Mouse (Mus musculus): ENCODE results near the gene Wdr74. TPM values are rescaled to one million over a fixed set of nuclear protein-coding genes. Genes with fewer than 3 reads are reported as not detected.

Wdr74 gene
- polyA plus RNA-seq, 1 experiment from 2014 or later = 53.5 TPM

DNA sequence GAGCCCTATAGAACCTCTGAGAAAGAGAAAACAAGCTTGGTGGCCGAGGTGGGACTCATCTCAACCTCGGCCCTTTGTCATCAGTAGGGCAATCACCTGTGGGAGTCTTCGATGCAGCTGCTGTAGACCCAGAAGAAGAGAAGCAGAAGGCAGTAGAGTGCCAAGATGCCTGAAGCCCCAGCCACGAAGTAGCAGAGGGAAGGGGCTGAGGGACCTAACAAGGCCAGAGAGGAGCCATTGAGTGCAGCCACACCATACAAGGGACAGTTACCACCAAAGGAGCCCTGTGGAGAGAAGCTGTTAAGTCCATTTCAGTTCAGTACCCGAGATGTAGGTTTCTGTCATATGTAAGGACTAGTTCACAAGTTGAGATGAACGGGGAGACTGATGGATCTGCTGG lies 37.8 kb downstream of the Wdr74 start:
- no peak for ATAC-seq (replicated peaks; ENCODE audit: extremely low read depth, insufficient read depth, low FRiP score)
- 47% methylated on average over 6 of the region's 6 CpGs for WGBS

DNA sequence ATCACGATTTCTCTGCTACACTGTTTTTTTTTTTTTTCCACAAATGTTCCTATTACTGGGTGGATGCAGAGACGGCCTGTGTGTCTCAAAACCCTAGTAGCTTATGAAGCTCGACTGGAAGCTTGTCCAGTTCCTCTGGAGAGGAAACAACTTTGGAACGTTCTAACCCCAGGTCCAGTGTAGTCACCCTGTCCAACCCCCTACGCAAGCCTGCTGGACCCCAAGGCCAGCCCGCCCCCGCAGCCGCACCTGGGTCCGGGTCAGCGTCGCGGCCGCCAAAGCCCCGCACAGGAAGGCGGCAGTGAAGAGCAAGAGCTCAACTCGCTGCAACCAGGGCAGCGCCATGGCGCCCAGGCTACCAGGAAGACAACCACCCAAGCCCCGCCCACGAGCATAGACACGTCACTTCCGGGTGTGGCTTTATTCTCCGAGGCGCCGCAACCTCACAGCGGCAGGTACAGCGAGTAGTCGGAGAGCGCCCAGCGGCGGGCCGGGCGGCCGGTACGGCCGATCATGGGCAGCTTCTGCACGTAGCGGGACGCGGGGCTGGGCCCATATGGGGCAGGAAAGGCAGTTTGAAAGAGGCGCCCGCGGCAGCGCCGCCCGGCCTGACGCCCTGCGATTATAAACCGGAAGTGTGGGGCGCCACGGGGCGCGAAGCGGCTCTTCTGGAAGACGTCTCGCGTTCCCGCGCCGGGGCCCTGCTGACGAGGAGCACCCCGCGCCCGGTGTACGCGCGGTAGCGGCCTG lies 38.6 kb downstream of the Wdr74 start, which contains the start of gene Tmem179b:
Tmem179b (minus strand) TSS at position 382 of the 750 bp plus-strand sequence.
- H3K4me3 ChIP-seq (ENCODE audit: low read length) = peak within 1 kb of the TSS; percentile 92
- H3K27ac ChIP-seq (ENCODE audit: low read length) = peak within 1 kb of the TSS; percentile 98
- peaks cover 26% of the 10 kb centered on the region for H3K4me1 ChIP-seq (ENCODE audit: control insufficient read depth, insufficient read depth, low read length)
- no peaks in the 10 kb centered on the region for H3K27me3 ChIP-seq (ENCODE audit: control insufficient read depth, insufficient read depth, low read length)
- ATAC-seq (replicated peaks; ENCODE audit: extremely low read depth, insufficient read depth, low FRiP score) = peak; percentile 91
- WGBS = under 1% methylated on average over 64 of the region's 68 CpGs
- H3K4me2 ChIP-seq (ENCODE audit: low read depth, low read length) = peak within 1 kb of the TSS; percentile 79
- H3K36me3 ChIP-seq (ENCODE audit: control insufficient read depth, insufficient read depth) = peaks cover 19% of the 10 kb centered on the region
- peak within 1 kb of the TSS; percentile 98 for H3K9ac ChIP-seq (ENCODE audit: low read length)
- H3K9me3 ChIP-seq (replicated peaks; ENCODE audit: control insufficient read depth, low read length) = no peaks in the 10 kb centered on the region

More for the DNA sequence above, 37.8 kb downstream of the Wdr74 start:
- no peaks in the 10 kb centered on the region for H3K9me3 ChIP-seq (replicated peaks; ENCODE audit: control insufficient read depth, low read length)
- no peak overlapping the region; the same call in 1 of the 2 replicates for H3K27ac ChIP-seq (ENCODE audit: low read length)
- H3K4me1 ChIP-seq (ENCODE audit: control insufficient read depth, insufficient read depth, low read length) = peaks cover 26% of the 10 kb centered on the region
- H3K4me2 ChIP-seq (ENCODE audit: low read depth, low read length) = peak overlapping the region; percentile 79
- no peaks in the 10 kb centered on the region for H3K27me3 ChIP-seq (ENCODE audit: control insufficient read depth, insufficient read depth, low read length)
- H3K4me3 ChIP-seq (ENCODE audit: low read length) = peak overlapping the region; percentile 92
- peaks cover 24% of the 10 kb centered on the region for H3K36me3 ChIP-seq (ENCODE audit: control insufficient read depth, insufficient read depth)
- peak overlapping the region; percentile 98 for H3K9ac ChIP-seq (ENCODE audit: low read length)

DNA sequence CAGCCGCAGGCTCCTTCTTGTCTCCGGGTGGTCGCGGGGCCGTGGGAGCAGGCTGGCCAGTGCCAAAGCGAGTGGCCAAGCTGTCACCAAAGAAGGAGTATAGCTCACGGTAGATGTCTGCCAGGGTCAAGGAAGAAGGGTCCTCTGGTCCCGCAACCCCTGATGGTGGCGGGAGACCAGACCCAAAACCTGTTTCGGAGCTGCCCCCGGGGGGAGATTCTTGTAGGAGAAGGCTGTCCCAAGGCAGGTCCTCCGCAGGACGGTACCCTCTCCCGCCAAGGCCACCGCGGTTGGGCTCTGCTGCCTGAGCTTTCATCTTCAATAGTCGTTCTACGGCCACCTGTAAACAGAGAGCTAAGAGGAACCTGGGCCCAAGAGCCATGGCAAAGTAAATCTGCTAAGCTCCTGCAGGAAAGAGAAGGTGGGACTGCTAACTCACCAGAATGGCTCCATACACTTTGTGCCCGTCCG lies 39.4 kb downstream of the Wdr74 start:
- ATAC-seq (replicated peaks; ENCODE audit: extremely low read depth, insufficient read depth, low FRiP score) = no peak
- Histone ChIP-seq H3K27ac (ENCODE audit: low read length) (peak overlapping the region; percentile 98), H3K4me2 (ENCODE audit: low read depth, low read length) (peak overlapping the region; percentile 79), H3K9ac (ENCODE audit: low read length) (peak overlapping the region; percentile 98), H3K4me3 (ENCODE audit: low read length) (peak overlapping the region; percentile 92), H3K4me1 (ENCODE audit: control insufficient read depth, insufficient read depth, low read length) (peaks cover 26% of the 10 kb centered on the region), H3K36me3 (ENCODE audit: control insufficient read depth, insufficient read depth) (peaks cover 11% of the 10 kb centered on the region), H3K9me3 (replicated peaks; ENCODE audit: control insufficient read depth, low read length) (no peaks in the 10 kb centered on the region), H3K27me3 (ENCODE audit: control insufficient read depth, insufficient read depth, low read length) (no peaks in the 10 kb centered on the region)
- WGBS = 4% methylated on average over 20 of the region's 20 CpGs

DNA sequence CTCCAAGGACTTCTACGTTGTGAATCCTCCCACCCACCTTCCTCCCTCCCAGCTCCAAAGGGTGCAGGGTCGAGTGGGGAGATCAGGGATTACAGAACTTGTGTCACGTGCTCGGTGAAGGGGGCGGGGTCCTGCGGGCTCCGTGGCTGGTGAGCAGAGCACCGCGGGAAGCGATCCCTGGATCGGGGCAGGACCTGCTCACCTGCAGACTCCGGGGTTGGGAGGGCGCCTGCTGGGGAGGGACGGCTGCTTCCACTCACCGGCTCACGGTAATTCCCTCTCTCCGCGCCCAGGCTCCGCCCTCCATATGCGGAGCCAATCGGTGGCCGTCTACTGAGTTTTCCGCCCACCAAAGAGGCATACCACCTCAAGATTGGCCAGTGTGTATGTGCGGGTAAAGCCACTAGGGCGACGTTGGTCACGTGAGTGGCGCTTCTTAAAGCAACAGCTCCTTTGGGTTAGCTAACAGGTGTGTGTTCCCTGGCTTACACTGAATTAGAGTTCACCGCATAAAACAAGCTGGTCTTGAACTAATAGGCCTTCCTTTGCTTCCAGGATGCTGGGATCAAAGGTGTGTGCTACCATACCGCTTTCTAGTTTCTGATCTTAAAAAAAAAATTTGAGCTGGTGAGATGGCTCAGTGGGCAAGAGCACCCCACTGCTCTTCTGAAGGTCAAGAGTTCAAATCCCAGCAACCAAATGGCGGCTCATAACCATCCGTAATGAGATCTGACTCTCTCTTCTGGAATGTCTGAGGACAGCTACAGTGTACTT lies 50.6 kb downstream of the Wdr74 start, which contains the start of gene Taf6l:
Taf6l (minus strand) TSS at position 410 of the 774 bp plus-strand sequence.
- Histone ChIP-seq H3K4me1 (ENCODE audit: control insufficient read depth, insufficient read depth, low read length) (peaks cover 4% of the 10 kb centered on the region), H3K9me3 (replicated peaks; ENCODE audit: control insufficient read depth, low read length) (no peaks in the 10 kb centered on the region), H3K27ac (ENCODE audit: low read length) (peak within 1 kb of the TSS; percentile 58), H3K9ac (ENCODE audit: low read length) (peak within 1 kb of the TSS; percentile 71), H3K36me3 (ENCODE audit: control insufficient read depth, insufficient read depth) (peaks cover 10% of the 10 kb centered on the region; the same call in 1 of the 2 replicates), H3K4me2 (ENCODE audit: low read depth, low read length) (peak within 1 kb of the TSS; percentile 74), H3K4me3 (ENCODE audit: low read length) (peak within 1 kb of the TSS; percentile 63), H3K27me3 (ENCODE audit: control insufficient read depth, insufficient read depth, low read length) (no peaks in the 10 kb centered on the region)
- under 1% methylated on average over 32 of the region's 32 CpGs for WGBS
- ATAC-seq (replicated peaks; ENCODE audit: extremely low read depth, insufficient read depth, low FRiP score) = peak; percentile 99

DNA sequence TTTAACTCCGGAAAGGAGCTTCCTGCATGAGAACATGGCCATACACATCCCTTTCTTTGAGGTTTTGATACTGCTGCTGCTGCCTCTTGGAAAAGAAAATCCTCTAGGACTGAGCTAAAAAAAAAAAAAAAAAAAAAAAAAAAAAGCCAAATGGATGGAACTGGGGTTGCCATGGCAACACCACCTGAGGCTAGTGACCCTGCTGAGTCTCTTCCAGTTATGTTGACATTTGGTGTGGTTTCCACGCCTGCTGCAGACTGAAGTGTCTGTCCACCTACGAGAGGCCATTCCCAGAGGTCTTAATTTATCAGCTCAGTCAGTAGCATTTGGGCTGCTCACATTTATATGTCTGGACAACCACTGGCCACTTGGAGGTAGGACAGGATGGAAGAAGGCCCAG lies 52.9 kb downstream of the Wdr74 start:
- Histone ChIP-seq H3K4me1 (ENCODE audit: control insufficient read depth, insufficient read depth, low read length) (peaks cover 4% of the 10 kb centered on the region), H3K4me2 (ENCODE audit: low read depth, low read length) (no peak overlapping the region), H3K9me3 (replicated peaks; ENCODE audit: control insufficient read depth, low read length) (0 out of 2 replicates have a peak, but pooled peaks cover 2% of the 10 kb centered on the region), H3K9ac (ENCODE audit: low read length) (no peak overlapping the region), H3K27me3 (ENCODE audit: control insufficient read depth, insufficient read depth, low read length) (no peaks in the 10 kb centered on the region), H3K4me3 (ENCODE audit: low read length) (no peak overlapping the region), H3K27ac (ENCODE audit: low read length) (no peak overlapping the region), H3K36me3 (ENCODE audit: control insufficient read depth, insufficient read depth) (peaks cover 15% of the 10 kb centered on the region)
- ATAC-seq (replicated peaks; ENCODE audit: extremely low read depth, insufficient read depth, low FRiP score) = no peak
- 38% methylated on average over 3 of the region's 3 CpGs for WGBS

DNA sequence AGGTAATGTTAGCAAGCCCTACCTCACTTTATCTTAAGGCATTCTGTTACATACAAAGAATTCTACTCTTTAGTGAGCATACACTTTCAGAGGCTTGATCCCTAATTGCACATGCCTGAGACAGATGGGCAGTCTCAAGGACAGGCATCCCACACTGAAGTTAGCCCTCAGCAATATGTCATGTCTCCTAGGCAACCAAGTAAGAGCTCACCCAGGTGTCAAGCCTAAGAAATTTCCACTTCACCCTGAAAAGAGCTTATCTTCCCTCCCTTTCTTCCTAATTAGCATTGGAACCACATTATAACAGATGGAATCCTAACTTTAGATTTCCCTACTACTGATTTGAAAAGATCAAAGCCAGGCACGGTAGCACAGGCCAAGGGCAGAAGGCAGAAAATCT lies 53.5 kb downstream of the Wdr74 start:
- H3K4me1 ChIP-seq (ENCODE audit: control insufficient read depth, insufficient read depth, low read length) = peaks cover 4% of the 10 kb centered on the region
- H3K4me2 ChIP-seq (ENCODE audit: low read depth, low read length) = no peak overlapping the region
- H3K36me3 ChIP-seq (ENCODE audit: control insufficient read depth, insufficient read depth) = peaks cover 19% of the 10 kb centered on the region
- H3K9ac ChIP-seq (ENCODE audit: low read length) = no peak overlapping the region
- no peak for ATAC-seq (replicated peaks; ENCODE audit: extremely low read depth, insufficient read depth, low FRiP score)
- H3K9me3 ChIP-seq (replicated peaks; ENCODE audit: control insufficient read depth, low read length) = 0 out of 2 replicates have a peak, but pooled peaks cover 2% of the 10 kb centered on the region
- WGBS = 53% methylated on average over 1 of the region's 1 CpGs
- no peak overlapping the region for H3K27ac ChIP-seq (ENCODE audit: low read length)
- H3K27me3 ChIP-seq (ENCODE audit: control insufficient read depth, insufficient read depth, low read length) = no peaks in the 10 kb centered on the region
- no peak overlapping the region for H3K4me3 ChIP-seq (ENCODE audit: low read length)

DNA sequence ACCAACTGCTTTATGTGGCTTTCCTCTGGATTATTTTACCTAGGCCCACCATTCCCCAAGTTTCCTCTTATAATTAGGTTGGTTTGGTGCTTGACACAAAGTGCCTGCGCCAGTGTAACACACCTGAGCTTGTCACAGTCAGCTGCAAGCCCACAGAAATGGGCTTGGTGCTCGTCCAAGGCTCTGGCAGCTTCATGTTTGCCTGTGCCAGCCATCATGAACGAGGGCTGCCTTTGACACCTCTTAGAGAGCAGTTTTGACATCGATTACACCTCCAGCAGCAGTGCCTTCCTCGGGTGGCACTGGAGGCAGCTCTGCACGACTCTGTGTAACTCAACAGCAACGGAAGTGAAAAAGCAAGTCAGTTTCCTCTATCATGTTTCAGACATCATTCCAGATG lies 54.5 kb downstream of the Wdr74 start:
- Histone ChIP-seq H3K9me3 (replicated peaks; ENCODE audit: control insufficient read depth, low read length) (0 out of 2 replicates have a peak, but pooled peaks cover 2% of the 10 kb centered on the region), H3K27me3 (ENCODE audit: control insufficient read depth, insufficient read depth, low read length) (no peaks in the 10 kb centered on the region), H3K27ac (ENCODE audit: low read length) (no peak overlapping the region), H3K4me3 (ENCODE audit: low read length) (no peak overlapping the region), H3K9ac (ENCODE audit: low read length) (no peak overlapping the region), H3K36me3 (ENCODE audit: control insufficient read depth, insufficient read depth) (peaks cover 27% of the 10 kb centered on the region), H3K4me2 (ENCODE audit: low read depth, low read length) (no peak overlapping the region), H3K4me1 (ENCODE audit: control insufficient read depth, insufficient read depth, low read length) (peaks cover 4% of the 10 kb centered on the region)
- 77% methylated on average over 7 of the region's 7 CpGs for WGBS
- ATAC-seq (replicated peaks; ENCODE audit: extremely low read depth, insufficient read depth, low FRiP score) = no peak

Measured in heart, embryonic 16.5 days (tissue).